Mouse (Mus musculus) olfactory bulb, adult 2 months (tissue): Measurements from ENCODE around the gene Ednra.

Source experiments
- CTCF ChIP-seq: fragments of 200-500 bp; IDR thresholded peaks from 2 replicates; pipeline ENCODE4 v1.5.1; 2012; ENCODE audit warnings: low read depth, mild to moderate bottlenecking, low read length, moderate library complexity; ENCODE audit not compliant: insufficient read depth
- POLR2A ChIP-seq: fragments of 200-500 bp; IDR thresholded peaks from 2 replicates; pipeline ENCODE4 v1.6.1; 2012; ENCODE audit warnings: mild to moderate bottlenecking, low read depth, low read length, moderate library complexity; ENCODE audit not compliant: insufficient read depth

- TF ChIP-seq CTCF = no peak
- TF ChIP-seq POLR2A = no peak
Observed at GRCm38 (mm10) chr8:77684372-77684771, 39.9 kb downstream of the Ednra start.
